Mouse (Mus musculus): ENCODE measurements around the gene Il12a. TPM values are rescaled to one million over a fixed set of nuclear protein-coding genes. Genes with fewer than 3 reads are reported as not detected.

The Il12a gene
- total and polyA plus RNA-seq, 2 experiments from 2014 or later = 0.68 TPM; not detected in 1

Other genes with a start within 250 kb of the Il12a start
- gene 1110032F04Rik, start 178.9 kb downstream of the Il12a start, total RNA-seq (2014; rRNA removed) = 29.0 and 32.0 TPM in 2 replicates
- gene 1110032F04Rik, start 178.9 kb downstream of the Il12a start, polyA plus RNA-seq (2015; fragmentation: Nextera tagmentation; extraction: Ambion mirVana) = 4.8 and 5.2 TPM in 2 replicates

Measured in hindbrain, postnatal 0 days (tissue).